Mouse (Mus musculus): ENCODE data around the gene Hoxd10. TPM values are rescaled to one million over a fixed set of nuclear protein-coding genes. Genes with fewer than 3 reads are reported as not detected.

Gene Hoxd10
- polyA plus RNA-seq, 2 experiments from 2014 or later: not detected

DNA sequence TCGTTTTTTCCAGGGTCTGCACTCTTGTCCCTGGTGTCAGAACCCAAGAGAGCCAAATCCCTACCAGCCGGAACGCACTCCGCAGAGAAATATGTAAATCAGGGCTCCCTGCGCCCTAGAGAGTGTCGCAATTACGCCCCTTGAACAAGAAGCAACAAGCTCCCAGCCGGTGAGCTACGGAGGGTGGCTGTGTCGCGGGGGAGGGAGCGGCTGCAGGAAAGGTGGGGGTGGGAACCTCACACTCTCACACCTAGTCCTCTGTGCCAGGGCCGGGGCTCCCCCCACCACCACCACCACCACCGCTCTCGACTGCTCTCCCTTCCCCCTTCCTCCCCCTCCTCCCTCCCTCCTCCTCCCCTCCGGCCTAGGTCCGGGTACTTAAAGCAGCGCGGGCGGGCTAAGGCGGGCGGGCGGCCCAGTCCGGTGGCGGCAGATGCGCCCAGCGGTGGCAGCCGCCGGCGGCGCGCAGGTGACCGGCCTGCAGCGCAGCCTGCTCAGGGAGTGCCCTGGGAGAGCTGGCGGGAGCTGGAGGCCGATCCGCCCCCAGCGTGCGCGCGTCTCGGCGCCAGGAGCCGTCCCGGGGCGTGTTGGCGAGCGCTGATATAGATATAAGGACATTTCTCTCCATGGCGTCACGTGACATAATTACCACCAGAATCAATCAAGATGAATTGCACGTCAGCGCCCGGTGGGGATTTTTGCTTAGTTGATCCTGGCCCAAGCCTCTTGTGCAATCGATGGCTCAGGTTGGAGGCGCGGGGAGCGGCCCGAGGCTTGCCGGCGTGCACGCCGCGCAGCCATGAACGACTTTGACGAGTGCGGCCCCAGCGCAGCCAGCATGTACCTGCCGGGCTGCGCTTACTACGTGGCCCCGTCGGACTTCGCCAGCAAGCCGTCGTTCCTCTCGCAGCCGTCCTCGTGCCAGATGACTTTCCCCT, 9.9 kb upstream of the Hoxd10 start:
- ATAC-seq: no peak

- ATAC-seq: no peak
These were observed 8.9 kb upstream of the Hoxd10 start for GRCm38 (mm10) chr2:74682796-74683195.

- ATAC-seq: no peak
These were observed 8.2 kb upstream of the Hoxd10 start for GRCm38 (mm10) chr2:74683471-74683951.

- ATAC-seq: no peak
These were observed 7.6 kb upstream of the Hoxd10 start for GRCm38 (mm10) chr2:74684106-74684505.

GRCm38 (mm10) chr2:74685059-74685603, 6.6 kb upstream of the Hoxd10 start:
- no peak for ATAC-seq

GRCm38 (mm10) chr2:74686301-74686987, 5.3 kb upstream of the Hoxd10 start:
- no peak for ATAC-seq

- no peak for ATAC-seq
These were observed 4.6 kb upstream of the Hoxd10 start for GRCm38 (mm10) chr2:74686988-74687697.

DNA sequence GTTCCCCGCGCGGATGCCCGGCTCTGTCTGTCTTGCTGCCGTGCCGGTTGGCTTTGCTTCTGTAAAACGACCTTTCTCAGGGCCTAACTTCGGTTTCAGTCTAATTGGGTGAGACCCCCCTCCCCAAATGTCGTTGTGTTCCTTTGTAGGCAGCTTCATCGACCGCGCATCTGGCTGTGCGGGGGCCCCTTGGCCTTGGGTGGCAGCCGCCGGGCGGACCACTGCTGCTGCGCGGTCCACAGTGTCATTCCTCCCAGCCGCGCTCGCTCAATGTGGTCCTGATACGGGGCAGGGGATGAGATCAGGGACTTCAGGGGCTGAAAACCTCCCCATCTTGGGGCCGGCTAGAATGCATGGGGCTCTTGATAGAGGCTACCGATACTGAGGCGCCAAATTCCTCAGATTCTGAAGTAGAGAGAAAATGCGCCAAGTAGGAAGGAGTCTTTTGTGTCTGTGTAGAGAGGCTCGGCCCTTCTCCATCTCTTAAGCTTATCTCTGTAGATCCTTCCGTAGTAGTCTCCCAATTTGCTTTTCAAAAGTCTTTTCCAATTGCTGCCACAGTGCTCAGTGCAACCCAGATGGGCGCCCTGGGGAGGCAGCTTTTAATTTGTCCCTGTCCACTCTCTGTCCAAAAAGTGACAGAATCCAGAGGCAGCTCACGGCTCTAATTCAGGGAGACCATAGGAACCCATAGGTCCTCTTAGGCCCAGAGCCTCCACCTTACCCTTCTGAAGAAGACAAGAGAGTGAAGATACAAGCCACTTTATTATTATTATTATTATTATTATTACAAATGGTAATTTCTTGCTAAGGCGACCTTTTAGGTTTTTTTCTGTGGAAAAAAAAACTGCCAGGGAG, 3.8 kb upstream of the Hoxd10 start:
- ATAC-seq: no peak

DNA sequence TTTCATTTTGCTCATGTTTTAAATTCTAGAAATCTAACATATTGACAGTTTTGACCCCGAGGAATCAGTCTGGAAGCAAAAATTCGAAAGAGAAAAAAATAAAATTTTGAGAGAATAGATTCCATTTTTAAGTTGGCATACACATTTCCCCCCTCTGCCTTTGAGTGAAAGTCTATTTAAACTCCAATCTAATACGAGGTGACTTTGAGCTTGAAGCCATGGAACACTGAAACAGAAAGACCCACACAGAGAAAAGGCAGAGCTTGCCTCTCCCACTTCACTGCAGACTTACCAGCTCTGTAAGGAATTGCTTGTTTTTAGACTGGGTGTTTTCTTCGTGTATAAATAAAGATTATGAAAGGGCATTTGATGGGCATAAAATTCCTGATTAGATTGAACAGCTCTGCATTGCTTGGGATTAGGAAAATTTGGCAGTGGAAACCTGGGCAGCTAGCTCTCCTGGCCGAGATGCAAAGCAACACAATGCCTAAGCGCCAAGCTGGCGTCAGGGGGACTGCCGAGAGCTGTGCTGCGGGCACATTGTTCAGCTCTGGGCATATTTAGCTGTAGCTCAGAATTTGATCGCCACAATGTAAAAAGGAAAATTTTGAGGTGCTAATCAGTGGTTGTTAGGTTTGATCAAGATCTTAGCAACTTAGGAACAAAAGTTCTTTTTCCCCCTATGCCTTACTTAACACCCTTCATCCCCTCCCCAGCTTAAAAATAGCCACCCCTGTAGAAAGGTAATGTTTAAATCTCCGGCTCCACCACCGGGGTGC, 2.7 kb upstream of the Hoxd10 start:
- no peak for ATAC-seq

DNA sequence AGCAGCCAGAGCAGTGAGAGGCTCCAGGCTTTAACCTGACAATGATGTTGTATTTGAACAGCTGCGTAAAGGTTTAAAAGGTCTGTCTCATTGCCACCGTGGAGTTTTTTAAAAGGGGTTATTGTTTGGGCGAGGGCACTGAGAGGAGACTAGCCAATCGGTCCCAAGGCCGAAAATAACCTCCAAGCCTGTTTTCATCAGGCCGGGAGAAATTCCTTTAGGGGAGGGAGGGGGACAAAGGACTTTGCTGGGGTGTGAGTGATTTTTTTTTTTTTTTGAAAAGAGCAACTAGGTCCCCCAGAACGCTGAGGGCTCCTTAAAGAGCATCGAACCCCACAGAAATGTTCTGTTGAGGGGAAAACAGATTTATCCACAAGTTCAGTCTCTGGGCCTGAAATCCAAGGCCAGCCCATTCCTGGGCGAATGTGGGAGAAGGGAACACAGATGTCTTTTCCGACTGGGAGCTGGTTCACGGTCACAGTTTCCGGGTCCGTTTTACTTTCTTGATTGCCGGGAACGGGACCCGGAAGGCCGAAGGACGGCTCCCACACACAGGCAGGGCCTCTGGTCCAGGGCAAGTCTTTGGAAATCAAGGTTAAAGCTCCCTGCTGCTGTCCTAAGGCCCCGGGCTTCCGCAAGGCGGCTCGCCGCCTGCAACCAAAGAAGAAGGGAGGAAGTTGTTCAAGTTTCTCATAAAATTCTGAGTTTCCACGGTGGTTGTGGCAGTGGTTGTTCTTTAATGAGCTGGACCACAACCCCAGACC, 2.0 kb upstream of the Hoxd10 start:
- no peak for ATAC-seq

DNA sequence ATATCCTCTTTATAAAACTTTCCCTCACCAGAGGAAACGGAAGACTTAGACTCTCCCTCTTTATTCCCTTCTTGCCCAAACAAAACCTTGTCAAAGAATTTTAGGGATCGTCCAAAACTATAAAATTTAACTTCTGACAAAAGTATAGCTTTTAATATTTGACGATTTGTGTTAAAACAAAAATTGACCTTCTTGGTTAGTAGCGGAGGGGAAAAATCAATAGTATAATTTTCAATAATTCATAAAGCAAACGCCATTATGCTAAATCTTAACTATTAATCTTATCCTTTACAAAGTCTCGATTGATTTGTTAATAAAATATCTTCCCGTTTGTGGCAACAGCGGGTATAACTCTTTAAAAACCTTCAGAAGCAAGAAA, 1.4 kb upstream of the Hoxd10 start:
- no peak for ATAC-seq

DNA sequence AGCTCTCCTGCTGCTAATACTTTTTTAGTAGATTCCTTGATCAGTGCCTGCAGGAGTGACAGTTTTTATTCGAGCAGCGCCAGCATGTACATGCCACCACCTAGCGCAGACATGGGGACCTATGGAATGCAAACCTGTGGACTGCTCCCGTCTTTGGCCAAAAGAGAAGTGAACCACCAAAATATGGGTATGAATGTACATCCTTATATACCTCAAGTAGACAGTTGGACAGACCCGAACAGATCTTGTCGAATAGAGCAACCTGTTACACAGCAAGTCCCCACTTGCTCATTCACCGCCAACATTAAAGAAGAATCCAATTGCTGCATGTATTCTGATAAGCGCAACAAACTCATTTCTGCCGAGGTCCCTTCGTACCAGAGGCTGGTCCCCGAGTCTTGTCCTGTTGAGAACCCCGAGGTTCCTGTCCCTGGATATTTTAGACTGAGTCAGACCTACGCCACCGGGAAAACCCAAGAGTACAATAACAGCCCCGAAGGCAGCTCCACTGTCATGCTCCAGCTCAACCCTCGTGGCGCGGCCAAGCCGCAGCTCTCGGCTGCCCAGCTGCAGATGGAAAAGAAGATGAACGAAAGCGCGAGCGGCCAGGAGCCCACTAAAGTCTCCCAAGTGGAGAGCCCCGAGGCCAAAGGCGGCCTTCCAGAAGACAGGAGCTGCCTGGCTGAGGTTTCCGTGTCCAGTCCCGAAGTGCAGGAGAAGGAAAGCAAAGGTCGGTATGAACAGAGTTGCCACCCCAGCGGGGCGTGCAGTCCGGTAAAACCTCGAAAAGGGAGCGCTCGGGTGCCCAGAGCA, 477 bp downstream of the Hoxd10 start:
- no peak for ATAC-seq

GRCm38 (mm10) chr2:74692808-74693431, 1.2 kb downstream of the Hoxd10 start:
- no peak for ATAC-seq

DNA sequence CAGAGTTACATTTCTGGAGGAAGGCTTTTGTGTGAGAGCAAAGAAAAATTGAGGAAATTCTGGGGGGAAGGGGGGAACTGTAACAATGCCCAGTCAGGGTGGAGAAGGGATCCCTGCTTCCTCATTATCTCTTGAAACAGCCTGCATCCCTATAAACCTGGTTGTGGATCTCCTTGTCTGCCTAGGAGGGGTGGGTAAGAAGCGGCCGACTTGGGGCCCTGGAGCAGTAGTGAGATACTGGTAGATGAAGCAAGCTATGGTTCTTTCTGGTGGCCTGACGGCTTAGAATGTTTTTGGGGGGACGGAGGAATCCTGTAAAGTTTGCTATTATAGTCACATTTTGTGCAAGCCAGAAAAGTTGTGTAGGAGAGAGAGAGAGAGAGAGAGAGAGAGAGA, 1.7 kb downstream of the Hoxd10 start:
- no peak for ATAC-seq

- ATAC-seq: no peak
These were observed 2.3 kb downstream of the Hoxd10 start for GRCm38 (mm10) chr2:74694066-74694465.

GRCm38 (mm10) chr2:74695383-74695782, 3.7 kb downstream of the Hoxd10 start:
- ATAC-seq: no peak

DNA sequence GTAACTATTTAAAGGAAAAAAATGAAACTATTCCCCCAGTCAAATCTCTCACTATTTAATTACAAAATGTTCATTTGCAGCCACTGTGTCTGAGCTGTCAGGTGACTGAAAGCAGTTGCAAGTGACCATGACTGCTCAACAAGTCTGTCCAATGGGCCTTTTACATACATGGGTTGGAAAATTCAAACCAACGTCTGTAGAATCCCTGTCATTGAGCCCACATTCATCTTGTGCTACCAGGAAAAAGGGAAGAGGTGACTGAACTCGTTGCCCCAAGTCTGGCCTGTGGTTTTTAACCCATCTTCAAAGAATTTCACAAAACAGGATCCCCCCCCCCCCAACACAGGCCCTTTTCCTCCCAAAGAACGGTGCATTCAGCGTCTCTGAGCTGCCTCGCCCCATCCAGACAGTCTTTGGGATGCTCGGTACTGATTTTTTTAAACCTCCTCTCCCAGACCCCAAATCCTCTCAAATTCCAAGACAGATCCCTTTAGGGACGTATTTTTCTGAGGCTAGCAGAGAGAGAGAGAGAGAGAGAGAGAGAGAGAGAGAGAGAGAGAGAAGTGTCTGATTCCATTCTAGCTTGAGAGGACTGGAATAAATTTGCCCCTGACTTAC, 4.2 kb downstream of the Hoxd10 start:
- ATAC-seq: no peak
